Mouse (Mus musculus) mammary gland, adult 2 months (tissue): ENCODE measurements around the gene Adgra1. TPM values are rescaled to one million over a fixed set of nuclear protein-coding genes. Genes with fewer than 3 reads are reported as not detected.

Experiments used
- polyA plus RNA-seq: library from polyadenylated mRNA; depleted of rRNA; stranded (reverse); fragments of >200 nt; gene quantifications from 2 replicates; pipeline ENCODE4 v1.2.3, GENCODE M21; 2012; ENCODE audit warnings: low replicate concordance; rRNA removed

The Adgra1 gene
- 0.04 and 0.06 TPM in 2 replicates for polyA plus RNA-seq

GRCm38 (mm10) chr7:139834036-139834435, at the start of gene Adgra1:
Gene Adgra1, plus strand, starts transcription at chr7:139834174.

GRCm38 (mm10) chr7:139894655-139895557, 60.9 kb downstream of the Adgra1 start, which contains the start of gene Kndc1:
Gene Kndc1, plus strand, starts transcription at chr7:139894696.

Other genes with a start within 250 kb of the Adgra1 start
- gene Cfap46, start 150.4 kb upstream of the Adgra1 start, polyA plus RNA-seq, result 0.17 and 0.25 TPM in 2 replicates
- 0.03 TPM in 1 of 2 replicates, not detected in the other for gene Kndc1, start 60.5 kb downstream of the Adgra1 start, polyA plus RNA-seq
- 0.37 and 0.98 TPM in 2 replicates for gene Utf1, start 109.6 kb downstream of the Adgra1 start, polyA plus RNA-seq
- 0.31 and 0.32 TPM in 2 replicates for gene 6430531B16Rik, start 144.6 kb downstream of the Adgra1 start, polyA plus RNA-seq
- 18.5 and 20.3 TPM in 2 replicates for gene Adam8, start 158.4 kb downstream of the Adgra1 start, polyA plus RNA-seq
- gene Zfp511, start 202.2 kb downstream of the Adgra1 start, polyA plus RNA-seq, result 51.1 and 130 TPM in 2 replicates
- 18.2 and 27.9 TPM in 2 replicates for gene Tubgcp2, start 202.5 kb downstream of the Adgra1 start, polyA plus RNA-seq
- gene Msx3, start 214.9 kb downstream of the Adgra1 start, polyA plus RNA-seq, result 0.04 and 0.19 TPM in 2 replicates
- 0.11 TPM in 1 of 2 replicates, not detected in the other for gene Caly, start 248.4 kb downstream of the Adgra1 start, polyA plus RNA-seq